ENCODE assay signal across 7 mouse cellular contexts in the genomic region with DNA sequence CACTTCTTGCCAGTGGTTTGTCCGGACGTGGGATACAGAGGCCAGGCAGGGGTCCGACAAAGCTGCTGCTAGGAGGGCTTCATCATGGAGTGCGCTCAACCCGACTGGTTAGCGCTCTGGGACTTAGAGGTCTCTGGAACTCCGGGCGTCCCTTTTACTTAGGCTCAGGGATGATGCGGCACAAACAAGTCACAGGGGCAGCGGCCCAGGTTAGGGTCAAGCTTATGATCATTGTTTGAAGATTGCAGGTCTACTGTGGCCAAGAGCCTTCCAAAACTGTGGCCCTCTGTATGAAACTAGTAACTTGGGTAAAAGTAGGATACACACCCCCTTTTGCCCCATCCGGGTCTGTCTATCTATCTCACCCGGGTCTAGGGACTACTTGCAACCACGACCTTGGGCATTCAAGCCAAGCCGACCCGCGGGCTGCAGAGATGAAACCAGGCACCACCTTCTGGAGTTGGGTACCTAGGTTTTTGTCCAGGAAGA. TPM values are rescaled to one million over a fixed set of nuclear protein-coding genes. Genes with fewer than 3 reads are reported as not detected.
DNase-seq lines count a peak whose midpoint lies in the region; ATAC-seq and TF ChIP-seq lines count a peak whose summit lies in the region.

No protein-coding gene starts in this region.

- no peak for TF ChIP-seq CTCF in E14TG2a.4 (conservative IDR thresholded peaks at IDR 0.05; ENCODE audit: low read length)

- 5% methylated on average over 16 of the region's 16 CpGs for WGBS in forebrain, embryonic 14.5 days
- 3% methylated on average over 16 of the region's 16 CpGs for WGBS in neural tube, embryonic 15.5 days

- H3K9me3 ChIP-seq in E14TG2a.4 (ENCODE audit: low read length), result no peaks in the 10 kb centered on the region
- no peaks in the 10 kb centered on the region for H3K9me3 ChIP-seq in forebrain, embryonic 14.5 days (replicated peaks; ENCODE audit: control insufficient read depth, low read length)
- no peaks in the 10 kb centered on the region for H3K9me3 ChIP-seq in neural tube, embryonic 15.5 days (replicated peaks)

- peak overlapping the region; percentile 98 for H3K4me2 ChIP-seq in forebrain, embryonic 14.5 days (ENCODE audit: low read length)
- H3K4me2 ChIP-seq in neural tube, embryonic 15.5 days, result peak overlapping the region; percentile 98

- ATAC-seq in forebrain, embryonic 14.5 days, result no peak
- peak; percentile 12; the same call in 1 of the 2 replicates for ATAC-seq in neural tube, embryonic 15.5 days (ENCODE audit: low FRiP score)
- ATAC-seq in inflammation-experienced regulatory T-cells, adult 6 months, result no peak

- peaks cover 23% of the 10 kb centered on the region for H3K4me1 ChIP-seq in E14TG2a.4 (replicated peaks; ENCODE audit: low read depth, low read length)
- H3K4me1 ChIP-seq in forebrain, embryonic 14.5 days (ENCODE audit: control insufficient read depth, insufficient read depth, low read length), result peaks cover 17% of the 10 kb centered on the region
- peaks cover 28% of the 10 kb centered on the region for H3K4me1 ChIP-seq in neural tube, embryonic 15.5 days

- peaks cover 28% of the 10 kb centered on the region for H3K27me3 ChIP-seq in E14TG2a.4 (ENCODE audit: insufficient read depth, low read length)
- no peaks in the 10 kb centered on the region; the same call in 1 of the 2 replicates for H3K27me3 ChIP-seq in forebrain, embryonic 14.5 days (replicated peaks; ENCODE audit: control insufficient read depth, insufficient read depth, low read length)
- H3K27me3 ChIP-seq in neural tube, embryonic 15.5 days (replicated peaks), result 0 out of 2 replicates have a peak, but pooled peaks cover 4% of the 10 kb centered on the region

- H3K36me3 ChIP-seq in E14TG2a.4 (ENCODE audit: insufficient read depth, low read length), result no peaks in the 10 kb centered on the region
- no peaks in the 10 kb centered on the region for H3K36me3 ChIP-seq in forebrain, embryonic 14.5 days (ENCODE audit: control insufficient read depth, insufficient read depth, low read length)
- H3K36me3 ChIP-seq in neural tube, embryonic 15.5 days, result no peaks in the 10 kb centered on the region

- DNase-seq in A20 (ENCODE audit: low read depth, low spot score), result peak; percentile 54
- DNase-seq in forebrain, embryonic 14.5 days (ENCODE audit: low spot score), result no peak
- DNase-seq in kidney, postnatal 4 days, result peak; percentile 7 to 16
- DNase-seq in layer of hippocampus, adult 9-11 months, result no peak

- H3K4me3 ChIP-seq in E14TG2a.4 (replicated peaks; ENCODE audit: low read length), result peak overlapping the region; percentile 84
- peak overlapping the region; percentile 48 for H3K4me3 ChIP-seq in forebrain, embryonic 14.5 days (ENCODE audit: low read depth, low read length)
- peak overlapping the region; percentile 55 for H3K4me3 ChIP-seq in neural tube, embryonic 15.5 days (replicated peaks)

- no peak overlapping the region for H3K27ac ChIP-seq in forebrain, embryonic 14.5 days (ENCODE audit: low read depth, low read length)
- no peak overlapping the region for H3K27ac ChIP-seq in neural tube, embryonic 15.5 days (replicated peaks)

- peak overlapping the region; percentile 56 for H3K9ac ChIP-seq in forebrain, embryonic 14.5 days (ENCODE audit: low read length)
- H3K9ac ChIP-seq in neural tube, embryonic 15.5 days (replicated peaks), result peak overlapping the region; percentile 58

RNA-seq across cellular contexts. Expression of a gene that starts 0.9 kb away (rescaled TPM):
- polyA plus RNA-seq in forebrain, embryonic 14.5 days (2014; fragmentation: Nextera tagmentation; extraction: Ambion mirVana), result 3.1 and 4.0 TPM in 2 replicates
- polyA plus RNA-seq in neural tube, embryonic 15.5 days (2015; fragmentation: Nextera tagmentation; extraction: Ambion mirVana), result 8.3 and 13.2 TPM in 2 replicates
- polyA plus RNA-seq in inflammation-experienced regulatory T-cells, adult 6 months (2017; shearing (Covaris generic)), result under 1 TPM in 1 of 3 experiments, not detected in 2; 0.07 TPM

Comparison
In these comparisons a context has a peak if more than half of its experiments do, and no peak if none do; other contexts are left out.
1. DNase-seq: peak in A20 (single experiment) and kidney, postnatal 4 days (2 of 2); none in forebrain, embryonic 14.5 days (single experiment) and layer of hippocampus, adult 9-11 months (single experiment).
2. Peak in every context shown above with its lines, with median percentiles within 50 percentile points of each other: H3K4me3 ChIP-seq.